Mouse (Mus musculus) megakaryocyte, adult 5-6 weeks (primary cell): ENCODE measurements around the gene Lpp. TPM values are rescaled to one million over a fixed set of nuclear protein-coding genes. Genes with fewer than 3 reads are reported as not detected.

Source experiments
- ATAC-seq: 2 replicates; pipeline ENCODE4 v1.8.0; 2016; ENCODE audit warnings: mild to moderate bottlenecking, inconsistent platforms; ENCODE audit not compliant: poor library complexity, severe bottlenecking
- total RNA-seq, 2 experiments: library from RNA; stranded (forward) in 1 of 2; stranded (reverse) in 1 of 2; fragments of 153-499, 151-499 nt in 1 of 2; fragments of 221-1000, 200-1000 nt in 1 of 2; gene quantifications; 2 replicates each; pipeline versions ENCODE4 v1.2.3 to v1.2.4; 2015 to 2017

The Lpp gene
- total RNA-seq, 2 experiments from 2014 or later = 3.1 to 5.1 TPM

DNA sequence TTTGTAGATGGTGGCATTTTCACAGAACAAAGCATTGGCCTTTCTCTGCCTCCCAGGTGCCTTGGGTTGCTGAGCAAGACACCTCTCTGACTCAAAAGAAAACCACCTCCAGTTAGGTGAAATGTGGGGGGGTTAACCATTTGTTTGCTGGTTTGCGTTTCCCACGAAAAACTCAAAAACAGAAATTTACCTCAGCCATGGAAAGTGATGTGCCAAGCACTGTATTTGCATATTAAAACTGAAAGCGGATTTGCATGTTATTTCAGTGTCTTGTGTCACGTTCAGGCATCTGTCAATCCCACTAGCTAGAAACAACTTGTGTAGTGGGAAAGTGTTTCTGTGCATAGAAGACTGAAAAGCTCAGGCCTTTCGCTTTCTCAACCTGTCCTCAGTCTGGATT is 443.2 kb downstream of the Lpp start:
- ATAC-seq = no peak

DNA sequence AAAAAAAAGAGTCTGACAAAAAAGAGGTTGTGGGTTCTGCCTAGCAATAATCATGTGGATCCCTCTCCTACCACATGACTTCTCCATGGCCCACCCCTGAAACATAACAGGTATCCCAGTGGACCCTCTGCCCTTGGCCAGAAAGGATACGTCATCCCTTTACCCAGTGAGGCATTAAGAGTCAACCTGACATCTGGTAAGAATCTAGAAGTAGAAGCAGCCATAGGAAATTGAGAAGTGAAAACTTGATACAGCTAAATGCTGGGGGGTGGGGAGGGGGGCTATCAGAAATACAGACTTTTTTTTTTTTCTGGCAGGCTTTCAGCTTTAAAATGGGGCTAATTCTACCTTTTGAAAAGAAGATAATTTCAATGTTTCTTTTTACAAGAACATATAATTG is 445.7 kb downstream of the Lpp start:
- no peak for ATAC-seq

DNA sequence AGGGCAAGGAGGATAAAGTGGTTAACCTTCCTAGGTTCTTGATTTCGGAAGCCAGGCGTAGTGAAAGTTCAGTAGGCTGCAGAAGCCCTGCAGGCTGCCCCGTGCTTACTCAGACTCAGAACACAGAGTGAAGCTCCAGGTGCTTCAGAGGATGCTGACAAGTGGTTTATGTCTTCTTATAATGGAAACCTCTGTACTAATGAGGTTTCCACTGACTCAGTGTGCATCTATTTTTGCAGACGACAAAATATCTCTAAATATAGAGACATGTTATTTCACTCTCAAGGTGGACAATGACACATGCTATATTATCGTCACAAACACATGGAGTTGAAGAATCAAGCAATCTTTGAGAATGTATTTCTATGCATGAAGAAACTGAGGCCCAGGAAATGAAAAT is 446.8 kb downstream of the Lpp start:
- ATAC-seq = no peak

DNA sequence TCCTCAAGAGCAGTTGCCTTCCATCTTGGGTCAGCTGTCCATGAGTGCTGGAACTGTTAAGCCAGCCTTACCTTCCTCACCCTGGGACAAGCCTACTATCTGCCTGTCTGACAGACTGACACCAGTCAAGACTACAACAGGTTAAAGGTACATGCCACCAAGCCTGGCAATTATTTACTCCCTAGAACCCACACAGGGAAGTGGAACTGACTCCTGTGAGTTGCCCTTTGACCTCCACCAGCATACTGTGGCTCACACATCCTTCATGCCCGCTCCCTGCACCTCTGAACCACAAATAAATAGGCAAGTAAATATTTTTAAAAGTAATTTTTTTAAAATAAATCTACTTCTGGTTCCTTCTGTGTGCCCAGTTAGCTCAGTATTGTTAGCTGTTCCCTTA is 452.8 kb downstream of the Lpp start:
- no peak for ATAC-seq

DNA sequence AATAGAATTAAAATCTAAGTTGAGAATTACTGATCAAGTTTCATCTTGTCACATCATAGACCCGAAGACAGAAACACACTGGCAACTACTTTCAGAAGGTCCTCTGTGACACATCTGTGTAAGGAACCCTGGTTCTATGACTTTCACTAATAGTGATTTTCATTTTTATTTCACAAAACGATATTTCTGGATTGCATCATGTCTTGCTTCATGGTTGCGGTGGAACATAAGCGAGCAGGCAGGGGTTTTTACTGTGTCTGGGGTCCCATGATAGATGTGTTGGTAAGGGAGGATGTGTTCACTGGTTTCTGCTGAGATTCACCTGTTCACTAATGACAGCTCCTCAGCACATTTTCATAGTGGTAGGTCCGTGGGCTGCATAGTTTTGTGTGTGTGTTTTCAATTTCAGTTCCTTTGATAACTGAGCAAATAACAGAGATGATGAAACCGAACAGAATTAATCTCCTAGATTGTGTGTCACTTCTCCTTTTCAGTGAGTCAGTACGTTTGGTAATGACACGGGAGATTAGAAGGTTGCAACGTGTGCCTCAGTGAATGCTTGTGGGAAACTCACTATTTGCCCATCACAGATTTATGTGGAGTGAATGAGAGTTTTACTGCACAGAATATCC is 466.3 kb downstream of the Lpp start:
- ATAC-seq = peak; percentile 90

DNA sequence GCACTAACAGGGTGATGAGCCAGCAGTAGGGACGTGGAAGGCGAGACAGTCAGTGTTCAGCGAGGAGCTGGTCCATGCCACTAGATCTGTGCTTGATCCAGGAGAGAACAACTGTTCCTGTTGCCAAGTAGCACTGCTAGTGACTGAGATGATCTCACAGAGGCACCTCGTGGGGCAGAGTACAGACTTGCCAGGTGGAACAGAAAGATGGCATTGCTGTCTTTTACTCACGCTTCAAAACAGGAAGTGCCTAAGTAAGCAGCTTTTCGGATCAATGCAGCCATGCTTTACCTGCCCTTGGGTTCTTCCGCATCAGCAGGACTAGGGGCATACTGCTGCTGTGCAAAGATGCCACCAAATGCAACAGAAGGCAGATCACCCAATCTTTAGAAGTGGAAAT is 467.1 kb downstream of the Lpp start:
- ATAC-seq = peak; percentile 19; the same call in 1 of the 2 replicates

DNA sequence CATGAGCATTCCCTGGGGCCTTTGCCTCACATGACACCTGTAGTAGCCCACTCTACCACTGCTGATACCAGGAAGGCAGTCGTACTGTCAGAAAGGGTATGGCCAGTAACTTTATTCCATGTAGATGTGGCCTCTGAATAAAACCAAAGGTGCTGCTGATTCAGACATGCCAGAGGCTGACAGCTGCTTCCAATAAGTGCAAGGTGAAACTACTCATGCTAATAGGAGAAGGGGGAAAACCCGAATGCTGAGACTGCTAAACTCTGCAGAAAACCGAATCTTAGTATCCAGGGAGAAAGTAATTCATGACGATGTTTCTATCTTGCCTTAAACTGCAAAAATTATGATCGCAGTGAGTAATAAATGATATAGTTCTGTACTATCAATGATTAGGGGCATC is 468.1 kb downstream of the Lpp start:
- no peak for ATAC-seq

DNA sequence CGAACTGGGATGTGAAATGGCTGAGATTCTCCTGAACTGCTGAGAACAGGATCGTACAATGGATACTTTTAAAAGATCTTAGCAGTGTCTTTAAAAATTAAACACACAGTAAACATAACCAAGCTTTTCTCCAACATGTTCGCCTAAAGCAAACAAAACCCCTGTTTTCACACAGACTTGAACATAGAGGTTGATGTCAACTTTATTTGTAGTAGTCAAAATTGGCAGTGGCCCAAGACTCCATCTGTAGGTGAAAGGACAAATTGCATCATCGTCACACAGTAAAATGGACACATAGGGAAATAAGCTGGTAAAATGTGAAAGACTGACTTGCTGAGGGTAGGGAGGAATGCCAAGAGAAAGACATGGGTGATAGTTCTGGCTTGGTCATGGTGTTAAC is 480.9 kb downstream of the Lpp start:
- no peak for ATAC-seq

DNA sequence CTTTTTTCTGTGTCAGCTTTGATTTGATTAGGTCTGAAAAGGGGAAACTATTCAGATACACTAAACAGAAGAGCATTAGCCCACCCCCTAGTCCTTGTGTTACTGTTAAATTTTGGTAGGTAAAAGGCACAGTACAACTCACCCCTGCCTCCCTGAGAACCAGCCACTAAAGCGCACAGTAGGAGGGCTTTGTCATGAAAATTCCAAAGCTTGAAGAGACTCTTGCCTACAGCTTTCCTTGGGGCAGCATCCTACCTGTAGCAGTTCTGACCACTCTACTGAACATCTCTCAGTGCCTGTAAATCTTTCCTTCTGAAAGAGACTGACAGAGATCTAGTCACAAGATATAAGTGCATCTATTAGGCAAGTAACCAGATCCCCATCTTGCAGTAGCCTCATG is 482.4 kb downstream of the Lpp start:
- no peak for ATAC-seq

DNA sequence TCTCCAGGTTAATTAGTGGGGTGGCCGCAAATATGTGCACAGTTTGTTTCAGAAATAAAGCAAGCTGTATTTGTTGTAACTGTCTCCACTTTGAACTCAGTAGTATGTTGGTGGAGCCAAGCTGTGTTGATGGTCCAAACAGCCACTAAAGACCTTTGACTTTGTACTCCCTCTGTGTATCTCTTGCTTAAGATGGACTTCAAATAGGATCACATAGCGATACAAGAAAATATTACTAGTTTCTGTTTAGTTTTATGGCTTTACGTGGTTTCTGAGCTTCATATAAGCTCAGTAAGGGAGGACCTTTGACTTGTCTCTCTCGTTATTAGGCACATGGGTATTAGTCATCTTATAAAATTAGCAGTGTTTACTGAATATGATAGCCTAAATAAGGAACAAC is 485.7 kb downstream of the Lpp start:
- ATAC-seq = no peak

DNA sequence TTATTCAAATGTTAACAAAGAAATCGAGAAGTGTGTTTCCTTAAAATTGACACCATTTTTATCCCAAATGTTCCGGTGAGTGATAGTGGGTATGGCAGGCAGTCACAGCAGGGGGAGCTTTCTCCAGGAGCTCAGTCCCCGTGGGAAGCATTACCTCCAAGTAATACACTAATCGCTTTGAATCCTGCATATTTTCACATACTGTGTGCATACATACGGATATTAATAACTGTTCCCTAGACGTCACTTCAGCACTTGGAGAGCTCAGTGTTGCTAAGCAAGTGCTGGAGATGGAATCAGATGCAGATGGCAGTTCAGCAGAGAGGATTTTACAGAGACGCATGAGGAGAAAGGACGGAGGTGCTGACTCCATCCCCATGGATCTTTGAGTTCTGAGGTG is 487.4 kb downstream of the Lpp start:
- ATAC-seq = no peak

DNA sequence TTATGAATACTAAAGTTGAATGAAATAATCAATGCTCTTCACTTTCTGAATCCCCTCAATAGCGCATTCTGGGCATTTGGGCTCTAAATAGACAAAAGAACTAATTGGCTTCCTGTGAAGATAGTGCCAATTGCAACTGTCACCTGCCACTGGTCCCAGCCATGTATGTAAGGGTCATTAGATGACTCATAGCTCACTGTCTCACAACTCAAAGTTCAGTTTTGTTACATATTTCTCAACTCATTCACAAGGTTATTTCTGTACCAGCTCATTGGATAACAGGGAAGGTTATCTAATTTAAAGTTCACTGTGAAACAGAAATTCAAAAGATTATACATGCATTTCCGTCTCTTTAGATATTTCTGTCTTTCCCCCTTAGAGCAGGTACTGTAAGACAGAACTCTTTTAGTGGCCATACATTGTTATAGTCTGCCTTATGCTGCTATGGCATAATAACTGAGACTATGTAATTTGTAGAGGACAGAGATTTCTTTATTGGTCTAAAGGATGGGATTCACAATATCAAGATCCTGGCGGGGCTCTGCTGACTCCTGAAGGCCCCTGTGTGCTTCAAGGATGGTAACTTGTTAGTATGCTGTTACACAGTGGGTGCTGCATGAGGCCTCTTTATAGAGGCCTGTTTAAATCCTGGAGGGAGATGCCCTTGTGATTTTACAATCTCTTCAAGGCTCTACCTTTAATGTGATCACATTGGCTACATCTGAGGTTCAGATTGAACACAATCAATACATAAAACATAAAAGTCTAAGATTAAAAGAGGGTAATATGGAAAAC is 488.9 kb downstream of the Lpp start:
- ATAC-seq = no peak

DNA sequence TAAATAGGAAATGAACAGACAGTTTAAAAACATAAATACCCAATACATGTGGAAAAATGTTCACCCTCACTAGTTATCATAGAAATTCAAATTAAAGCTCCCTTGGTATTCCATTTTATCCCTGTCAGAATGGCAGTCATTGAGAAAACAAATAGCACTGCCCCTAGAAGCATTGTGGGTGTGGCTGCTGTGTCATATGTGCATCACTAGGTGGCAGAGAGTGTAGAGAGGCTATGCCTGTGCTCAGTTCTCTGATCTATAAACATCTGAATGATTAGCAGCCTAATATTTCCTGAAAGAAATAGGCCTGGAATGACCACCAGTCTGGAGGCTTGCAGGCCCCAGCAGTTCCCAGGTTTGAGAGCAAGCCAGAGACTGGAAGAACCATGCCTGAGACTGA is 490.7 kb downstream of the Lpp start:
- no peak for ATAC-seq

DNA sequence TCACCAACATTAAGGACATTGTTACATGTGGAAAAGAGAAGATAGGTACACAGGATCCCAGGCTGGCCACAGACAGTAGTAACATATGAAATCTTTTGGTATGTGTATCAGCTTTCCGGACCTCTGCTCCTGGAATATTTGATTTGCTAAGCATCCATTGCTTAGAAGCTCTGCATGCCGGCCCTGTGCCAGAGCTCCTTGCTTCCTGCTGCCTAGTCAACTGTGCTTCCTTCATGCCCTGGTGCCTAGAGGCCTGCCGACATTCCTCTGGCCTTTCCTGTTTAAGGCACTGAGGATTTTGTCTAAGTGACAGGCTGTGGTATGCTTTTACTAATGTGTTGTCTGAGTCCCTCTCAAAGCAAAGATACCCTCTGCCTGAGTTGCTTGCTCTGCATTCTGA is 493.0 kb downstream of the Lpp start:
- no peak for ATAC-seq

DNA sequence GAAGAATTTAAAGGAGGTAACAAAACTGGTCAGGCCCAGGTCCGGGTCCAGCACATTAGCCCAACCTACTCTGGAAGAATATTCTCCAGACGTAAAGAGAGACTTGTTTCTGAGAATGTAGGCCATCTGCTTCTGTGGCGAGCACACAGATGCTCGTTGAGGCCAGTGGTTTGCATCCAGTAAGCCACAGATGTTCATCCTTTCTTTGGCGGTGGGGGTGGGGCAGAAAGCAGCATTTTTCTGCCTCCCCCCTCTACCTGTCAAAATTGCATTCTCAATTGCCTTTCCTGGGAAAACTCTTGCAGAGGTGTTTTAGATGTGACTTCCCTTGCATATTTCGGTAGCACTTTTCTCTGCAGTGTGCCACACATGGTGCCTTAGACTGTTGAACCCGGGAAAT is 493.6 kb downstream of the Lpp start:
- no peak for ATAC-seq

DNA sequence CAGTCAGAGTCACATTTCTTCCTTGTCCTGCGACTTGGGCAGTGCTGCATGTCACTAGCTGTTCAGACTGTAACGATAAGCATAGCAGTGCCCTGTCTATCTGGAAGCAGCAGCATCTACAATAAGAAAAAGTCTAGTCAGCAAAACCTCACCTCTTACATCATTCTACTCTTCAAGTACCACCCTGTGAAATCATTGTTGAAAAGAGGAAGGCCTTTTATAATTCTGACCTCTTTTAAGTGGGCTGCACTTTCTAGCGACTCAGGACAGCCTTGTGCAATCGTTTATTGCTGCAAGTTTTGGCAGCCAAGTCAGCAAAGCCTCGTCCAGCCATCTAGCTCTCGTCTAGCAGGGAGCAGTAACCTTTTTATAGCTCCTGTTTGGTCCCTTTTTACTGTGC is 498.1 kb downstream of the Lpp start:
- peak; percentile 90 for ATAC-seq

DNA sequence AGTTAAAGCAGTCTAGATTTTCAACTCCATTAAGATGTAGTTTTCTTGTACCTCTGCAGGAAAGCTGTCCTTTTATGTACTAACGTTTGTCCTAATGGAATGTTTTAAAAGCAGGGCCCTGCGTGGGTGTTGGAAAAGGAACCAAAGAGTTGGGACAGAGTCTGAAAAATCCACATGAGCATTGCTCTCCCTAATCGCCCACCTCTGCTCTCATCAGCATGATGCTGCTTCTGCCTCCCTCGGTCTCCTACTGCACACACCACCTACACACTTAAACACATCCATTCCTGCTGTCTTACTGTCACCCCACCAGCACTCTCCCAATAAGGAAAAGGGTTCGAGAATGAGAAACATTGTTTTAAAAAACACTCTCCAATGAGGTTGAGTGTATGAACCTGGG is 501.9 kb downstream of the Lpp start:
- no peak for ATAC-seq

DNA sequence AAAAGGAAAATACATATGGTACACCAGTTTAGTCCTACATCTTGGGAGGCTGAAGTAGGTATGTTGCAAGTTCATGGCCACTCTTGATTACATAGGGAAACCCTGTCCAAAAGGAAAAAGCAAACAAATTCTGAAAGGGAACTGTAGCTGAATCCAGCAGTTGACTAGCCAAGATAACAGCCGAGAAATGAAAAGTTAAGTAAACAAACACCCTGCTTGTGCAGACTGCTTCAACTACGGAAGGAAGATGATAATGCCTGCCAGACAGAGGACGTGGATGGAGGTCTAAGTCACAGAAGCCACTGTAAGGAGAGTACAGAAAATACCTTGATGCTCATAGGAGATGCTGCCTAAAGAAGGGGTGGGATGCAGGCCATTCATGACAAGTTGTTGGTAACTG is 504.3 kb downstream of the Lpp start:
- ATAC-seq = no peak

DNA sequence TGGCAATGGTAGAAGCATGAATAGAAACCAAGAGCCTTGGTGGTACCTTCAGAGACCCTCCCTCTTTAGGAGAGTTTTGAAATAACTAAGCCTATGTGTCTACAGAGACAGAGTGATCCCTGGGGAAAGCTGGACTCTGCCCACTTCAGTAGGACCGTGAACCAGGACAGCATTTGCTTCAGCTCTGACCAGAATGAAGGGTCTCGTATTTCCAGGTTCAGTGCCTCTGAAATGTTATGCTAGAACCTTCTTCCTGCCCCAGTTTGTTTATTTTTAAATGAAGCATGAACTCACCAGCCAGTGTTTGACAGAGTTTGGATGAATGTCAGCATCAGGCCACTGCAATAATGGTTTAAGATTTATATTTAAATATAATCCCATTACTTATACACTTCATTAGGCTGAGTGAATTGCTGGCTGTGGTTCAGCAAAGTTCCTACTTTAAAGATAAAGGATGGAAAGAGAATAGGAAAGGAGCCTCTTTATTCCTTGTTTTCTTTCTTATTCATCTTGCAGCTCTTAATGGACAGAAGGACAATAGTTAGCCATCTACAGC is 507.0 kb downstream of the Lpp start:
- ATAC-seq = no peak

DNA sequence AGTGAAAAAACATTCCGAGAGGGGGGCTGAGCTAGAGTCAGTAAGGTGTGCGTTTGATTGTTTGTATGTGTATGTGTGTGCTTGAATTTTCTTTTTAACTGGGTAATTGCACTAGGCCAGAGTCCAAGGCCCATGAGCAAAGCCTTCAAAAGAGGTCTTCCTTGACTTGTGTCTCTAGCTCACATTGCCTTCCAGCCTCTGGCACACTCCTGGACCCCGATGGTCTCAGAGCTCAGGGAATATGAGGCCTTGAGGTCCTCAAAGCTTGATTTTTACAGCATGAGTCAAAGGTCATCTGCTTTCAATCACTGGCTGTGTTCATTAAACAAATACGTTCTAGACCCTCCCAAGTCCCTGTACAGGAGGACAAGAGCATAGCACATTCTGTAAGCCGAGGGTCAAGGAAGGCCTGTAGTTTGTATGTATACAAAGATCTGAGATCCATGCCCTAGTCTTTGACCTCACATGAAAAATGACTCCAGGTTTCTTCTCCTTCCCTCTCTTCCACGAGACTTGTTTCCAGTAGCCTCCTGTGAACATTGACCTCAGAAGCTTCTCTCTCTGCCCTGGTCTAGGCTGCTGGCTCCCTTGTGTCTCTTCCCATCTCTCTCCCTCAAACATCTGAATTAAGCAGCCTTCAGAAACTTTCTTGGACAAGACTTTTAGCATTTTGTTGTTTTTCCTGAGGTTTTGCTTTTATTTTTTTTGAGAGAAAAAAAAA is 508.0 kb downstream of the Lpp start:
- ATAC-seq = no peak

DNA sequence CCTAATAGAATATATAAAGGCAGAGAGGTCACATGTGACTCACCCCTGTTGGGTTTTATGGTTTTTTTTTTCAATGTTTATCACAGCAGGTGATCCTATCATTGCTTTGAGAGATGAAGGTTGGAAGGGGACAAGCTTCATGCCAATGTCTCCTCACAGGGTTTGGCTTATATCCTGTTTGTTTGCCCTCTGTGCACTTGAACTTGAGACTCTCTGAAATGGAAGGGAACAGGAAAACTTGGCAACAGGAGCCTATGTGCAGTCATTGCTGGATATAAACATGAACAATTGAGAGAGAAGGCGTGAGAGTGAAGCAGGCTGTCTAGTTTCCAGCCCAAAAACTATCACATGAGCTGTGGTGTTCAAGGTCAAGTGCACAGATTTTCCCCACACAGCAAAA is 508.8 kb downstream of the Lpp start:
- no peak for ATAC-seq

DNA sequence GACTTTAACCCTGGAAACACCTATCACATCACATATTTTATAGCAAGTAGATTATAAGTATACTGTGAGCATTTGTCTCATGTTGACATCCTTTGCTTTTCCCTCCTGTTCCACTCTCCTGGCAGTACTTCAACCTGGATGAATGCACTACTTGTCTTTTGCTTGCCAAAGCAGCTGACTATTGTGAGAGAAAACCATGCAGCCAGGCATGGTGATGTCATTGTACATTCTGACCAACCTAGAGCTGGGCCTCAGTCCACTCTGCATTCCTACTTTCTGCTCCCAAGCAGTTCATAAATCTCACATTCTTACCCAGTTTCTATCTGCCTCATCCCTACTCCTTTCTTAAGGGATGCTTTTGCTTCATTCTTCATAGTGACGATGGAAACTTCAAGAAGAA is 515.6 kb downstream of the Lpp start:
- ATAC-seq = no peak
